Mouse (Mus musculus): ENCODE measurements around the gene Col9a2. TPM values are rescaled to one million over a fixed set of nuclear protein-coding genes. Genes with fewer than 3 reads are reported as not detected.

Col9a2 gene
- total and polyA plus RNA-seq, 3 experiments = not detected

DNA sequence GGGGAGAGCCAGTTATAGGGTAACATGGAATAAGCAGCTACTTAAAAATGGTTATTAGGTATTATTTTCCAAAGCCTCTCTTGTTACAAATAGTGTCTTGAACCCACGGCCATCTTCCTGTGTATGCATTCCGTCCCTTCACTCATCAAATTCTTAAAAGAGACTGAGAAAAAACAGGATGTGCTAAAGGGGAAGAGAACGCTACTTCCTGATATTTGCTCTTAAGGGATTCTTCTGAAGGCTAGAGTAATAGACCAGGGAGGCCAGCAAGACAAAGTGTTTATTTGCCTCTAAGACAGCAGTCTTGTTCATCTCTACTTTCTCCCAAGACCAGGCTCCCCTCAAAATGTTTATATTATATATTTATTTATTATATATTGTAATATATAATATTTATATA is 20.9 kb upstream of the Col9a2 start:
- Histone ChIP-seq H3K4me1 (ENCODE audit: insufficient read depth, low read depth, low read length) (peaks cover 54% of the 10 kb centered on the region), H3K9me3 (replicated peaks) (no peaks in the 10 kb centered on the region; the same call in 1 of the 2 replicates), H3K4me3 (ENCODE audit: low read depth, low read length) (no peak overlapping the region), H3K36me3 (replicated peaks) (peaks cover 4% of the 10 kb centered on the region), H3K27me3 (ENCODE audit: insufficient read depth, low read length) (no peaks in the 10 kb centered on the region)
- no peak for TF ChIP-seq GATA2 (IDR thresholded peaks at IDR 0.05; ENCODE audit: borderline replicate concordance, low read depth, low read length)
- no peak for TF ChIP-seq POLR2AphosphoS5 (IDR thresholded peaks at IDR 0.05; ENCODE audit: insufficient replicate concordance, low read depth, low read length)
- TF ChIP-seq GATA1 (IDR thresholded peaks at IDR 0.05; ENCODE audit: borderline replicate concordance, low read length) = no peak
- TF ChIP-seq CTCF (IDR thresholded peaks at IDR 0.05; ENCODE audit: low read depth, low read length) = no peak
- TF ChIP-seq TAL1 (conservative IDR thresholded peaks at IDR 0.05; ENCODE audit: low read depth, low read length) = no peak
- DNase-seq (ENCODE audit: low spot score) (no peak), ATAC-seq (ENCODE audit: extremely low read depth, insufficient number of reproducible peaks, low FRiP score, poor library complexity, severe bottlenecking) (no peak)

- Histone ChIP-seq H3K36me3 (replicated peaks) (no peaks in the 10 kb centered on the region), H3K27me3 (ENCODE audit: insufficient read depth, low read length) (no peaks in the 10 kb centered on the region), H3K4me1 (ENCODE audit: insufficient read depth, low read depth, low read length) (peaks cover 43% of the 10 kb centered on the region), H3K4me3 (ENCODE audit: low read depth, low read length) (no peak overlapping the region), H3K9me3 (replicated peaks) (no peaks in the 10 kb centered on the region; the same call in 1 of the 2 replicates)
- TF ChIP-seq GATA1 (IDR thresholded peaks at IDR 0.05; ENCODE audit: borderline replicate concordance, low read length) (no peak), CTCF (IDR thresholded peaks at IDR 0.05; ENCODE audit: low read depth, low read length) (no peak), TAL1 (conservative IDR thresholded peaks at IDR 0.05; ENCODE audit: low read depth, low read length) (no peak), GATA2 (IDR thresholded peaks at IDR 0.05; ENCODE audit: borderline replicate concordance, low read depth, low read length) (no peak), POLR2AphosphoS5 (IDR thresholded peaks at IDR 0.05; ENCODE audit: insufficient replicate concordance, low read depth, low read length) (no peak)
- ATAC-seq (ENCODE audit: extremely low read depth, insufficient number of reproducible peaks, low FRiP score, poor library complexity, severe bottlenecking) (no peak), DNase-seq (ENCODE audit: low spot score) (no peak)
Observed at GRCm38 (mm10) chr4:121020040-121020790, 19.0 kb upstream of the Col9a2 start.

DNA sequence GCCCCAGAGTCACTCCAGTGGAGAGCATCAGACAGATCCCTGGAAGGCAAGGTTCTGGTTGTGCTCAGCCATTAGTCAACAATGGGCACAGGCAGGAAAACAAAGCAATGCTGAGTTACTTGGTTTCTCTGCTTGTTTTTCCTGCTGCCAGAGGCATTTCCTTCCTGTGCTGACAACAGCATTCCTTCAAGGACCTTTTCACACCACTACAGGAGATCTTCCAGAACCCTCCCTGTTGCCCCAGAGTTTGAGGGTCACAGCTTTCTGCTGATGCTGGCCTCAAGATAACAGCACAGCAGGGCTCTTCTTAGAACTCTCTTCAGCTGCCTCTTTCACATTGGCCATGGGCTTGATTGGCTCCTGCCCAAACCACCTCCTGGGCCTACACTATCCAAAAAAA is 17.3 kb upstream of the Col9a2 start:
- Histone ChIP-seq H3K4me3 (ENCODE audit: low read depth, low read length) (no peak overlapping the region), H3K9me3 (replicated peaks) (no peaks in the 10 kb centered on the region; the same call in 1 of the 2 replicates), H3K36me3 (replicated peaks) (no peaks in the 10 kb centered on the region), H3K4me1 (ENCODE audit: insufficient read depth, low read depth, low read length) (peaks cover 42% of the 10 kb centered on the region), H3K27me3 (ENCODE audit: insufficient read depth, low read length) (no peaks in the 10 kb centered on the region)
- no peak for ATAC-seq (ENCODE audit: extremely low read depth, insufficient number of reproducible peaks, low FRiP score, poor library complexity, severe bottlenecking)
- no peak for DNase-seq (ENCODE audit: low spot score)
- TF ChIP-seq TAL1 (conservative IDR thresholded peaks at IDR 0.05; ENCODE audit: low read depth, low read length) (no peak), GATA2 (IDR thresholded peaks at IDR 0.05; ENCODE audit: borderline replicate concordance, low read depth, low read length) (no peak), CTCF (IDR thresholded peaks at IDR 0.05; ENCODE audit: low read depth, low read length) (no peak), POLR2AphosphoS5 (IDR thresholded peaks at IDR 0.05; ENCODE audit: insufficient replicate concordance, low read depth, low read length) (no peak), GATA1 (IDR thresholded peaks at IDR 0.05; ENCODE audit: borderline replicate concordance, low read length) (no peak)

- Histone ChIP-seq H3K27me3 (ENCODE audit: insufficient read depth, low read length) (no peaks in the 10 kb centered on the region), H3K36me3 (replicated peaks) (no peaks in the 10 kb centered on the region), H3K9me3 (replicated peaks) (no peaks in the 10 kb centered on the region), H3K4me3 (ENCODE audit: low read depth, low read length) (no peak overlapping the region), H3K4me1 (ENCODE audit: insufficient read depth, low read depth, low read length) (peaks cover 31% of the 10 kb centered on the region)
- TF ChIP-seq TAL1 (conservative IDR thresholded peaks at IDR 0.05; ENCODE audit: low read depth, low read length) (no peak), GATA2 (IDR thresholded peaks at IDR 0.05; ENCODE audit: borderline replicate concordance, low read depth, low read length) (no peak), GATA1 (IDR thresholded peaks at IDR 0.05; ENCODE audit: borderline replicate concordance, low read length) (no peak)
- DNase-seq (ENCODE audit: low spot score) (no peak), ATAC-seq (ENCODE audit: extremely low read depth, insufficient number of reproducible peaks, low FRiP score, poor library complexity, severe bottlenecking) (no peak)
Observed at GRCm38 (mm10) chr4:121023464-121023863, 15.7 kb upstream of the Col9a2 start.

- no peak for DNase-seq (ENCODE audit: low spot score)
- ATAC-seq (ENCODE audit: extremely low read depth, insufficient number of reproducible peaks, low FRiP score, poor library complexity, severe bottlenecking) = no peak
- TF ChIP-seq POLR2AphosphoS5 (IDR thresholded peaks at IDR 0.05; ENCODE audit: insufficient replicate concordance, low read depth, low read length) (no peak), GATA2 (IDR thresholded peaks at IDR 0.05; ENCODE audit: borderline replicate concordance, low read depth, low read length) (no peak), CTCF (IDR thresholded peaks at IDR 0.05; ENCODE audit: low read depth, low read length) (no peak), GATA1 (IDR thresholded peaks at IDR 0.05; ENCODE audit: borderline replicate concordance, low read length) (no peak)
Observed at GRCm38 (mm10) chr4:121023941-121024340, 15.2 kb upstream of the Col9a2 start.

DNA sequence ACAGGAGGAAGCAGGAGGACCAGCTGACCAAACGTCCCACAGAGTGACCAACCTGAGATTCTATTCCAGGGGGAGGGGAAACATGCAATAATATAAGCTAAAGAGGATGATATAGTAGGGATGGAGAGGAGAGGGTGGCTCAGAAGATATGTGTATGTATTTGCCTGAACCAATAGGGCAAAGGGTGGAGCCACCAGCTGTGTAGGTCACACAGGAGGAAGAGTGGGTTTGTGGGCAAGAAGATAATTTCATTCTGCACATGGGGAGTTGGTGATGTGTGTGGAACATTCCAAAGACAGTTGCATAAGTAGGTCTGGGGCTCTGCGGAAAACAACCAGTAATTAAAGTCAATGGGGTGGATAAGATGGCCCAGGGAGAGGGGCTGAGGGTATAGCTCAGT is 13.5 kb upstream of the Col9a2 start:
- TF ChIP-seq POLR2AphosphoS5 (IDR thresholded peaks at IDR 0.05; ENCODE audit: insufficient replicate concordance, low read depth, low read length) (no peak), TAL1 (conservative IDR thresholded peaks at IDR 0.05; ENCODE audit: low read depth, low read length) (no peak), GATA2 (IDR thresholded peaks at IDR 0.05; ENCODE audit: borderline replicate concordance, low read depth, low read length) (no peak), GATA1 (IDR thresholded peaks at IDR 0.05; ENCODE audit: borderline replicate concordance, low read length) (no peak), CTCF (IDR thresholded peaks at IDR 0.05; ENCODE audit: low read depth, low read length) (no peak)
- no peaks in the 10 kb centered on the region for H3K36me3 ChIP-seq (replicated peaks)
- no peaks in the 10 kb centered on the region for H3K27me3 ChIP-seq (ENCODE audit: insufficient read depth, low read length)
- H3K4me1 ChIP-seq (ENCODE audit: insufficient read depth, low read depth, low read length) = peaks cover 34% of the 10 kb centered on the region
- H3K4me3 ChIP-seq (ENCODE audit: low read depth, low read length) = no peak overlapping the region
- DNase-seq (ENCODE audit: low spot score) (no peak), ATAC-seq (ENCODE audit: extremely low read depth, insufficient number of reproducible peaks, low FRiP score, poor library complexity, severe bottlenecking) (no peak)
- H3K9me3 ChIP-seq (replicated peaks) = no peaks in the 10 kb centered on the region

More at GRCm38 (mm10) chr4:121023941-121024340, 15.2 kb upstream of the Col9a2 start:
- Histone ChIP-seq H3K36me3 (replicated peaks) (no peaks in the 10 kb centered on the region), H3K4me1 (ENCODE audit: insufficient read depth, low read depth, low read length) (peaks cover 35% of the 10 kb centered on the region), H3K4me3 (ENCODE audit: low read depth, low read length) (no peak overlapping the region), H3K27me3 (ENCODE audit: insufficient read depth, low read length) (no peaks in the 10 kb centered on the region), H3K9me3 (replicated peaks) (no peaks in the 10 kb centered on the region)
